Mouse (Mus musculus) effector memory CD4-positive, alpha-beta T cell, adult 5 months (primary cell): ENCODE data around the gene Nup62cl. TPM values are rescaled to one million over a fixed set of nuclear protein-coding genes. Genes with fewer than 3 reads are reported as not detected.

Source experiments
- polyA plus RNA-seq: library from polyadenylated mRNA; unstranded; fragments of 100-300 nt; shearing (Covaris generic); gene quantifications from one replicate; pipeline ENCODE4 v1.2.1, GENCODE M21; 2017

Nup62cl gene
- polyA plus RNA-seq = 0.69 TPM

GRCm38 (mm10) chrX:140062135-140062975 is at the start of gene Nup62cl, which contains the start of gene Pih1h3b:
TSS of gene Nup62cl (minus strand) at chrX:140062712.
TSS of gene Pih1h3b (plus strand) at chrX:140062879.

GRCm38 (mm10) chrX:139997740-139998690 is 64.5 kb downstream of the Nup62cl start, which contains the start of gene Rbm41:
TSS of gene Rbm41 (minus strand) at chrX:139998595.

Other genes with a start within 250 kb of the Nup62cl start
- not detected for gene Morc4, start 191.0 kb downstream of the Nup62cl start, polyA plus RNA-seq
- 12.2 TPM for gene Rbm41, start 64.1 kb downstream of the Nup62cl start, polyA plus RNA-seq
- not detected for gene Pih1h3b, start 167 bp upstream of the Nup62cl start, polyA plus RNA-seq